Mouse (Mus musculus) limb, embryonic 13.5 days (tissue): ENCODE measurements at regions not wholly inside any gene's neighbourhood (a gene's known extent, or its start where the extent isn't known, plus 50 kb on each side); places are given as distances from the start of the nearest gene placed in this dataset.

Experiments used
- ATAC-seq: fragments of 200-750 bp; cut with Nextera tagmentation; 2 replicates; pipeline ENCODE4 v1.8.0; 2017; ENCODE audit warnings: low read depth, moderate number of reproducible peaks, moderate TSS enrichment; ENCODE audit not compliant: low FRiP score
- H3K27ac ChIP-seq: fragments of 300-500 bp; sonication (generic); 2 replicates; pipeline ENCODE4 v1.5.1; 2015; ENCODE audit warnings: inconsistent platforms, mild to moderate bottlenecking, moderate library complexity
- H3K27me3 ChIP-seq: fragments of 300-500 bp; sonication (generic); 2 replicates; pipeline ENCODE4 v1.6.1; 2015; ENCODE audit warnings: mild to moderate bottlenecking, inconsistent platforms
- H3K36me3 ChIP-seq: fragments of 300-500 bp; sonication (generic); 2 replicates; pipeline ENCODE4 v1.6.1; 2015; ENCODE audit warnings: inconsistent platforms, mild to moderate bottlenecking, moderate library complexity
- H3K4me1 ChIP-seq: fragments of 300-500 bp; sonication (generic); 2 replicates; pipeline ENCODE4 v1.6.1; 2015; ENCODE audit warnings: inconsistent platforms
- H3K4me2 ChIP-seq: fragments of 300-500 bp; sonication (generic); replicated peaks from 2 replicates; pipeline ENCODE4 v1.6.1; 2015; ENCODE audit warnings: inconsistent platforms, mild to moderate bottlenecking, moderate library complexity
- H3K4me3 ChIP-seq: fragments of 300-500 bp; sonication (generic); 2 replicates; pipeline ENCODE4 v1.5.1; 2015; ENCODE audit warnings: moderate library complexity, mild to moderate bottlenecking, inconsistent platforms
- H3K9ac ChIP-seq: fragments of 300-500 bp; sonication (generic); 2 replicates; pipeline ENCODE4 v1.6.1; 2015; ENCODE audit warnings: mild to moderate bottlenecking, inconsistent platforms
- H3K9me3 ChIP-seq: fragments of 300-500 bp; sonication (generic); 2 replicates; pipeline ENCODE4 v1.6.1; 2016; ENCODE audit warnings: inconsistent platforms
- WGBS: fragments of 180-500 bp; shearing (Covaris S2); methylation state at CpG from one replicate; pipeline ENCODE4 v1.1.7; 2015; 5-methylcytosine and 5-hydroxymethylcytosine counted together

GRCm38 (mm10) chr2:48520535-48520971, 293.4 kb upstream of the Acvr2a start:
- H3K4me2 ChIP-seq: no peak overlapping the region
- peaks cover 13% of the 10 kb centered on the region for H3K4me1 ChIP-seq
- ATAC-seq: peak; percentile 89
- H3K27me3 ChIP-seq: no peaks in the 10 kb centered on the region
- no peaks in the 10 kb centered on the region for H3K9me3 ChIP-seq
- no peak overlapping the region for H3K9ac ChIP-seq
- H3K4me3 ChIP-seq: no peak overlapping the region
- H3K36me3 ChIP-seq: no peaks in the 10 kb centered on the region
- H3K27ac ChIP-seq: no peak overlapping the region
- WGBS: 14% methylated on average over 2 of the region's 2 CpGs

GRCm38 (mm10) chr2:48535453-48535852, 278.5 kb upstream of the Acvr2a start:
- Histone ChIP-seq H3K9ac (no peak overlapping the region), H3K27me3 (no peaks in the 10 kb centered on the region), H3K27ac (no peak overlapping the region), H3K36me3 (no peaks in the 10 kb centered on the region), H3K4me2 (no peak overlapping the region), H3K4me1 (peaks cover 8% of the 10 kb centered on the region; the same call in 1 of the 2 replicates), H3K4me3 (no peak overlapping the region), H3K9me3 (no peaks in the 10 kb centered on the region)
- WGBS: 80% methylated on average over 2 of the region's 2 CpGs
- ATAC-seq: no peak

GRCm38 (mm10) chr2:48536930-48537329, 277.0 kb upstream of the Acvr2a start:
- Histone ChIP-seq H3K27me3 (no peaks in the 10 kb centered on the region), H3K9me3 (no peaks in the 10 kb centered on the region), H3K27ac (no peak overlapping the region), H3K4me1 (peaks cover 8% of the 10 kb centered on the region; the same call in 1 of the 2 replicates), H3K9ac (no peak overlapping the region), H3K36me3 (no peaks in the 10 kb centered on the region), H3K4me2 (no peak overlapping the region), H3K4me3 (no peak overlapping the region)
- 86% methylated on average over 4 of the region's 4 CpGs for WGBS
- ATAC-seq: no peak

- H3K4me2 ChIP-seq: peak overlapping the region; percentile 19; the same call in 1 of the 2 replicates
- H3K9ac ChIP-seq: no peak overlapping the region
- H3K36me3 ChIP-seq: no peaks in the 10 kb centered on the region
- H3K27me3 ChIP-seq: no peaks in the 10 kb centered on the region
- WGBS: 49% methylated on average over 13 of the region's 13 CpGs
- H3K9me3 ChIP-seq: no peaks in the 10 kb centered on the region
- ATAC-seq: peak; percentile 57; the same call in 1 of the 2 replicates
- no peak overlapping the region for H3K27ac ChIP-seq
- H3K4me3 ChIP-seq: no peak overlapping the region
- peaks cover 8% of the 10 kb centered on the region; the same call in 1 of the 2 replicates for H3K4me1 ChIP-seq
Measured at GRCm38 (mm10) chr2:48538668-48539341, 275.1 kb upstream of the Acvr2a start.

GRCm38 (mm10) chr2:48539465-48540055, 274.3 kb upstream of the Acvr2a start:
- Histone ChIP-seq H3K9me3 (no peaks in the 10 kb centered on the region), H3K4me1 (peaks cover 8% of the 10 kb centered on the region; the same call in 1 of the 2 replicates), H3K4me2 (no peak overlapping the region), H3K4me3 (no peak overlapping the region), H3K27me3 (no peaks in the 10 kb centered on the region), H3K9ac (no peak overlapping the region), H3K36me3 (no peaks in the 10 kb centered on the region), H3K27ac (no peak overlapping the region)
- no peak for ATAC-seq
- WGBS: 67% methylated on average over 4 of the region's 4 CpGs

GRCm38 (mm10) chr2:48544377-48544776, 269.5 kb upstream of the Acvr2a start:
- 78% methylated on average over 4 of the region's 4 CpGs for WGBS
- ATAC-seq: no peak

GRCm38 (mm10) chr2:48545072-48545471, 268.8 kb upstream of the Acvr2a start:
- Histone ChIP-seq H3K27ac (no peak overlapping the region), H3K4me2 (no peak overlapping the region), H3K36me3 (no peaks in the 10 kb centered on the region), H3K4me1 (no peaks in the 10 kb centered on the region), H3K4me3 (no peak overlapping the region), H3K9me3 (no peaks in the 10 kb centered on the region), H3K9ac (no peak overlapping the region), H3K27me3 (no peaks in the 10 kb centered on the region)
- no peak for ATAC-seq
- 71% methylated on average over 4 of the region's 4 CpGs for whole genome bisulfite sequencing

More at GRCm38 (mm10) chr2:48544377-48544776, 269.5 kb upstream of the Acvr2a start:
- Histone ChIP-seq H3K4me2 (no peak overlapping the region), H3K9ac (no peak overlapping the region), H3K27me3 (no peaks in the 10 kb centered on the region), H3K27ac (no peak overlapping the region), H3K9me3 (no peaks in the 10 kb centered on the region), H3K4me1 (no peaks in the 10 kb centered on the region), H3K4me3 (no peak overlapping the region), H3K36me3 (no peaks in the 10 kb centered on the region)

- no peak overlapping the region for H3K4me3 ChIP-seq
- H3K4me2 ChIP-seq: no peak overlapping the region
- no peaks in the 10 kb centered on the region for H3K27me3 ChIP-seq
- 78% methylated on average over 4 of the region's 4 CpGs for WGBS
- no peaks in the 10 kb centered on the region for H3K36me3 ChIP-seq
- no peak overlapping the region for H3K27ac ChIP-seq
- no peak overlapping the region for H3K9ac ChIP-seq
- H3K9me3 ChIP-seq: no peaks in the 10 kb centered on the region
- no peaks in the 10 kb centered on the region for H3K4me1 ChIP-seq
- no peak for ATAC-seq
Measured at GRCm38 (mm10) chr2:48545679-48546078, 268.2 kb upstream of the Acvr2a start.

GRCm38 (mm10) chr2:48546194-48546593, 267.7 kb upstream of the Acvr2a start:
- no peaks in the 10 kb centered on the region for H3K27me3 ChIP-seq
- H3K9me3 ChIP-seq: no peaks in the 10 kb centered on the region
- 88% methylated on average over 4 of the region's 4 CpGs for WGBS
- H3K9ac ChIP-seq: no peak overlapping the region
- no peaks in the 10 kb centered on the region for H3K36me3 ChIP-seq
- no peak for ATAC-seq
- no peaks in the 10 kb centered on the region for H3K4me1 ChIP-seq
- no peak overlapping the region for H3K4me3 ChIP-seq
- no peak overlapping the region for H3K27ac ChIP-seq
- no peak overlapping the region for H3K4me2 ChIP-seq

GRCm38 (mm10) chr2:48556600-48556999, 257.3 kb upstream of the Acvr2a start:
- no peaks in the 10 kb centered on the region for H3K27me3 ChIP-seq
- no peak overlapping the region for H3K27ac ChIP-seq
- H3K9ac ChIP-seq: no peak overlapping the region
- H3K4me3 ChIP-seq: no peak overlapping the region
- no peaks in the 10 kb centered on the region for H3K9me3 ChIP-seq
- no peaks in the 10 kb centered on the region for H3K4me1 ChIP-seq
- ATAC-seq: no peak
- no peak overlapping the region for H3K4me2 ChIP-seq
- no peaks in the 10 kb centered on the region for H3K36me3 ChIP-seq
- WGBS: 58% methylated on average over 3 of the region's 3 CpGs

- no peak for ATAC-seq
- no peak overlapping the region for H3K27ac ChIP-seq
- no peak overlapping the region for H3K4me2 ChIP-seq
- H3K4me3 ChIP-seq: no peak overlapping the region
- H3K9ac ChIP-seq: no peak overlapping the region
- no peaks in the 10 kb centered on the region for H3K4me1 ChIP-seq
- H3K27me3 ChIP-seq: no peaks in the 10 kb centered on the region
- H3K36me3 ChIP-seq: no peaks in the 10 kb centered on the region
- no peaks in the 10 kb centered on the region for H3K9me3 ChIP-seq
Measured at GRCm38 (mm10) chr2:48557123-48557522, 256.8 kb upstream of the Acvr2a start.

- ATAC-seq: no peak
- no peaks in the 10 kb centered on the region for H3K9me3 ChIP-seq
- H3K27me3 ChIP-seq: no peaks in the 10 kb centered on the region
- H3K36me3 ChIP-seq: no peaks in the 10 kb centered on the region
- 90% methylated on average over 3 of the region's 3 CpGs for WGBS
- H3K4me3 ChIP-seq: no peak overlapping the region
- H3K9ac ChIP-seq: no peak overlapping the region
- no peaks in the 10 kb centered on the region; the same call in 1 of the 2 replicates for H3K4me1 ChIP-seq
- no peak overlapping the region for H3K27ac ChIP-seq
- H3K4me2 ChIP-seq: no peak overlapping the region
Measured at GRCm38 (mm10) chr2:48558641-48559040, 255.3 kb upstream of the Acvr2a start.
